Mouse (Mus musculus) MEL (cell line): Measurements from ENCODE around the gene Nptxr. TPM values are rescaled to one million over a fixed set of nuclear protein-coding genes. Genes with fewer than 3 reads are reported as not detected.
A peak's percentile ranks its signal among the peaks of the same experiment; 100 is the strongest.

Source experiments
- DNase-seq: peaks from one replicate; pipeline ENCODE4 v3.0.0; 2011; ENCODE audit warnings: low read depth, low spot score
- H3K27ac ChIP-seq: 2 replicates; pipeline ENCODE4 v1.5.1; 2012; ENCODE audit warnings: low read depth, mild to moderate bottlenecking, control low read depth, low read length, moderate library complexity; ENCODE audit not compliant: control insufficient read depth
- H3K27me3 ChIP-seq, 2 experiments: fragments of 150-350 bp in 1 of 2; sonication (generic) in 1 of 2; 2 replicates each; pipeline ENCODE4 v1.6.1; 2012; ENCODE audit warnings: low read length in 2 of 2, mild to moderate bottlenecking in 2 of 2, improper control_type of control experiment in 1 of 2, moderate library complexity in 1 of 2; ENCODE audit not compliant: insufficient read depth in 2 of 2, control insufficient read depth in 1 of 2
- H3K36me3 ChIP-seq, 2 experiments: 2 replicates each; pipeline ENCODE4 v1.6.1; 2012 to 2014; ENCODE audit warnings: low read length in 2 of 2, improper control_type of control experiment in 1 of 2, inconsistent platforms in 1 of 2, mild to moderate bottlenecking in 1 of 2; ENCODE audit not compliant: insufficient read depth in 2 of 2, control insufficient read depth in 1 of 2
- H3K4me1 ChIP-seq, 2 experiments: fragments of 150-350 bp in 1 of 2; sonication (generic) in 1 of 2; 2 replicates each; pipeline ENCODE4 v1.6.1; 2012; ENCODE audit warnings: low read length in 2 of 2, improper control_type of control experiment in 1 of 2, mild to moderate bottlenecking in 1 of 2; ENCODE audit not compliant: insufficient read depth in 2 of 2, control insufficient read depth in 1 of 2
- H3K4me3 ChIP-seq, 2 experiments: fragments of 150-350 bp in 1 of 2; sonication (generic) in 1 of 2; 2 replicates each; pipeline ENCODE4 v1.5.1; 2012; ENCODE audit warnings: low read depth in 2 of 2, low read length in 2 of 2, mild to moderate bottlenecking in 2 of 2, moderate library complexity in 2 of 2, control low read depth in 1 of 2, improper control_type of control experiment in 1 of 2; ENCODE audit not compliant: control insufficient read depth in 1 of 2, insufficient read depth in 1 of 2
- H3K79me2 ChIP-seq: 2 replicates; pipeline ENCODE4 v1.6.1; 2012; ENCODE audit warnings: mild to moderate bottlenecking, low read length, moderate library complexity; ENCODE audit not compliant: control insufficient read depth, poor library complexity, insufficient read depth
- H3K9ac ChIP-seq: 2 replicates; pipeline ENCODE4 v1.6.1; 2012; ENCODE audit warnings: low read depth, mild to moderate bottlenecking, control low read depth, low read length, moderate library complexity; ENCODE audit not compliant: control insufficient read depth, poor library complexity, severe bottlenecking
- H3K9me3 ChIP-seq: fragments of 150-350 bp; sonication (generic); replicated peaks from 2 replicates; pipeline ENCODE4 v1.6.1; 2012; ENCODE audit warnings: mild to moderate bottlenecking, low read length, improper control_type of control experiment, moderate library complexity; ENCODE audit not compliant: insufficient read depth
- CHD1 ChIP-seq: IDR thresholded peaks from 2 replicates; pipeline ENCODE4 v1.6.1; 2012; ENCODE audit warnings: low read depth, mild to moderate bottlenecking, inconsistent platforms, low read length, improper control_type of control experiment
- CHD2 ChIP-seq: IDR thresholded peaks from 2 replicates; pipeline ENCODE4 v1.6.1; 2011; ENCODE audit warnings: low read length, improper control_type of control experiment
- E2F4 ChIP-seq: IDR thresholded peaks from 2 replicates; pipeline ENCODE4 v1.6.1; 2011; ENCODE audit warnings: low read depth, low read length, improper control_type of control experiment, borderline replicate concordance
- EP300 ChIP-seq, 2 experiments: IDR thresholded peaks; 2 replicates each; pipeline ENCODE4 v1.6.1; 2011; ENCODE audit warnings: improper control_type of control experiment in 2 of 2, low read length in 2 of 2, low read depth in 1 of 2, mild to moderate bottlenecking in 1 of 2
- GABPA ChIP-seq: IDR thresholded peaks from 2 replicates; pipeline ENCODE4 v1.6.1; 2012; ENCODE audit warnings: low read depth, mild to moderate bottlenecking, inconsistent platforms, low read length, improper control_type of control experiment, moderate library complexity
- GATA1 ChIP-seq: IDR thresholded peaks from 2 replicates; pipeline ENCODE4 v1.6.1; 2011; ENCODE audit warnings: low read depth, low read length, improper control_type of control experiment
- KAT2A ChIP-seq: conservative IDR thresholded peaks from 2 replicates; pipeline ENCODE4 v1.6.1; 2012; ENCODE audit warnings: low read depth, low read length, improper control_type of control experiment, inconsistent platforms
- MAFK ChIP-seq: IDR thresholded peaks from 2 replicates; pipeline ENCODE4 v1.6.1; 2011; ENCODE audit warnings: low read depth, mild to moderate bottlenecking, low read length, improper control_type of control experiment, borderline replicate concordance
- MAX ChIP-seq: IDR thresholded peaks from 2 replicates; pipeline ENCODE4 v1.6.1; 2011; ENCODE audit warnings: low read length, improper control_type of control experiment
- MEF2A ChIP-seq: IDR thresholded peaks from 2 replicates; pipeline ENCODE4 v1.6.1; 2014; ENCODE audit warnings: low read depth, mild to moderate bottlenecking, inconsistent platforms, low read length, improper control_type of control experiment; ENCODE audit not compliant: poor library complexity, insufficient replicate concordance, severe bottlenecking; ENCODE audit errors: extremely low read depth
- MXI1 ChIP-seq: IDR thresholded peaks from 2 replicates; pipeline ENCODE4 v1.6.1; 2011; ENCODE audit warnings: mild to moderate bottlenecking, low read depth, low read length, improper control_type of control experiment
- MYC ChIP-seq: IDR thresholded peaks from 2 replicates; pipeline ENCODE4 v1.6.1; 2011; ENCODE audit warnings: low read depth, mild to moderate bottlenecking, low read length, improper control_type of control experiment, moderate library complexity
- NELFE ChIP-seq: IDR thresholded peaks from 2 replicates; pipeline ENCODE4 v1.6.1; 2011; ENCODE audit warnings: low read depth, low read length, improper control_type of control experiment
- NRF1 ChIP-seq: IDR thresholded peaks from 2 replicates; pipeline ENCODE4 v1.6.1; 2014; ENCODE audit warnings: low read depth, mild to moderate bottlenecking, inconsistent platforms, low read length, improper control_type of control experiment, moderate library complexity; ENCODE audit not compliant: poor library complexity, insufficient read depth, severe bottlenecking
- POLR2A ChIP-seq, 2 experiments: IDR thresholded peaks; 2 replicates each; pipeline ENCODE4 v1.6.1; 2011 to 2012; ENCODE audit warnings: low read length in 2 of 2, mild to moderate bottlenecking in 2 of 2, control low read depth in 1 of 2, improper control_type of control experiment in 1 of 2, low read depth in 1 of 2, moderate library complexity in 1 of 2; ENCODE audit not compliant: control insufficient read depth in 1 of 2, insufficient read depth in 1 of 2, poor library complexity in 1 of 2
- POLR2AphosphoS5 ChIP-seq: IDR thresholded peaks from 2 replicates; pipeline ENCODE4 v1.6.1; 2012; ENCODE audit warnings: low read depth, borderline replicate concordance, mild to moderate bottlenecking, inconsistent platforms, low read length, moderate library complexity, mixed read lengths
- RCOR1 ChIP-seq: IDR thresholded peaks from 2 replicates; pipeline ENCODE4 v1.6.1; 2012; ENCODE audit warnings: low read depth, mild to moderate bottlenecking, inconsistent platforms, low read length, improper control_type of control experiment
- SIN3A ChIP-seq: IDR thresholded peaks from 2 replicates; pipeline ENCODE4 v1.6.1; 2012; ENCODE audit warnings: low read length, improper control_type of control experiment, inconsistent platforms
- TAL1 ChIP-seq: IDR thresholded peaks from 2 replicates; pipeline ENCODE4 v1.6.1; 2012; ENCODE audit warnings: mild to moderate bottlenecking, inconsistent platforms, low read length, moderate library complexity, mixed read lengths
- UBTF ChIP-seq: IDR thresholded peaks from 2 replicates; pipeline ENCODE4 v1.6.1; 2012; ENCODE audit warnings: low read depth, mild to moderate bottlenecking, inconsistent platforms, low read length, improper control_type of control experiment, moderate library complexity, borderline replicate concordance; ENCODE audit not compliant: insufficient read depth
- ZKSCAN1 ChIP-seq: IDR thresholded peaks from 2 replicates; pipeline ENCODE4 v1.6.1; 2012; ENCODE audit warnings: low read depth, mild to moderate bottlenecking, inconsistent platforms, low read length, improper control_type of control experiment, moderate library complexity
- polyA plus RNA-seq, 2 experiments: library from polyadenylated mRNA; stranded (reverse) in 1 of 2; unstranded in 1 of 2; fragments of >175 nt in 1 of 2; fragments of >200 nt in 1 of 2; gene quantifications; 2 replicates each; pipeline versions ENCODE4 v1.2.1 to v1.2.4; 2012; ENCODE audit warnings: low replicate concordance in 2 of 2, low read depth in 1 of 2; ENCODE audit not compliant: insufficient read length in 2 of 2, insufficient read depth in 1 of 2, missing spikeins in 1 of 2
- total RNA-seq: library from RNA; depleted of rRNA; stranded (reverse); fragments of 300-350 nt; gene quantifications from 2 replicates; pipeline ENCODE4 v1.2.3, GENCODE M21; 2012

Gene Nptxr
- total and polyA plus RNA-seq, 3 experiments: 0.04 to 0.33 TPM; not detected in 1

DNA sequence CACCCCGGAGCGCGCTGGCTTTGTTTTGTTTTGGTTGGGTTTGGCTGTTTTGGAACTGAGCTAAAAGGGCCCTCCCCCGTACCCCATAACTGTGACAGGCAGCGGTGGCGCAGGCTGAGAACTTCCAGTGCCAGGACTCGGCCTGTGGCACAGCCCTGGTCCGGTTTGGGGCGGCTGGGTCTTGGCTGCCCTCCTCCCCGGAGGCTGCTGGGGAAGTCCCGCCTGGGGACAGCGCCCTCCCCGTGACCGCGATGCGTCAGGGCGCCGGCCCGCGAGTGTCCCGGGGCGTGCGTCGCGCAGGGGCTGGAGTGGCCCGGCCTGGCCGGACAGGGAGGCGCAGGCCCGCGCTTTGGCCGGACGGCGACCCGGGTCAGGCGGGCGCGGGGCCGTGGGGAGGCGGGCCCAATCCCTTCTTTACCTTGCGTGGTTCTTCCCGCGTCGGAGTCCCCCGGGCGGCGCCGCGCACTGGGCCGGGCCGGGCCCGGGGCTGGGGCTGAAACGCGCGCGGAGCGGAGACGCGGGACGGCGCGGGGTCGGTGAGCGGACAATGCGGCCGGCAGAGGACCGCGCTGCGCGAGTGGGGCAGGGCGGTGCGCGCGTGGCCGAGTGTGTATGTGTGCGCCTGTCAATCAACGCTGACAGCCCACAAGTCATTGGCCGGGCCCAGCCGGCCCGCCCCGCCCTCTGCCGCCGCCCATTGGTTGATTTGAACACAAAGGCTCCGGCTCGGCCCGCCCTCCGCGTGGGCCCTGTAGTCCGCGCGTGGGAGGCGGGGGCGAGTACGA lies 62.5 kb downstream of the Nptxr start, which contains the start of gene Sun2:
Sun2 (minus strand) TSS at position 616 of the 785 bp plus-strand sequence.
- Histone ChIP-seq H3K27ac (no peak within 1 kb of the TSS), H3K36me3 (peaks cover 0 to 11% of the 10 kb centered on the region in 2 experiments; a peak in 2 of 4 replicates), H3K79me2 (no peaks in the 10 kb centered on the region; the same call in 1 of the 2 replicates), H3K9me3 (no peaks in the 10 kb centered on the region), H3K27me3 (no peaks in the 10 kb centered on the region), H3K4me1 (peaks cover 0 to 16% of the 10 kb centered on the region in 2 experiments; a peak in 2 of 4 replicates), H3K4me3 (peak within 1 kb of the TSS; percentile 65 to 82), H3K9ac (peak within 1 kb of the TSS; percentile 74)
- TF ChIP-seq CHD1: no peak
- TF ChIP-seq UBTF: no peak
- no peak for TF ChIP-seq MYC
- TF ChIP-seq NELFE: peak; percentile 44; the same call in 1 of the 2 replicates
- peak; percentile 31; the same call in 1 of the 2 replicates for TF ChIP-seq NRF1
- TF ChIP-seq MXI1: peak; percentile 72
- TF ChIP-seq SIN3A: peak; percentile 60
- TF ChIP-seq E2F4: no peak
- no peak; the same call in 1 of the 2 replicates for TF ChIP-seq CHD2
- 0 out of 4 replicates have a peak, but pooled peaks of 1 of the 2 experiments have one; percentile 11 for TF ChIP-seq EP300 (IDR thresholded peaks at IDR 0.05; ENCODE audit: low read depth in 1 of 2, low read length in 2 of 2)
- peak; percentile 47; the same call in 1 of the 2 replicates for TF ChIP-seq MAX
- DNase-seq: peak; percentile 88

DNA sequence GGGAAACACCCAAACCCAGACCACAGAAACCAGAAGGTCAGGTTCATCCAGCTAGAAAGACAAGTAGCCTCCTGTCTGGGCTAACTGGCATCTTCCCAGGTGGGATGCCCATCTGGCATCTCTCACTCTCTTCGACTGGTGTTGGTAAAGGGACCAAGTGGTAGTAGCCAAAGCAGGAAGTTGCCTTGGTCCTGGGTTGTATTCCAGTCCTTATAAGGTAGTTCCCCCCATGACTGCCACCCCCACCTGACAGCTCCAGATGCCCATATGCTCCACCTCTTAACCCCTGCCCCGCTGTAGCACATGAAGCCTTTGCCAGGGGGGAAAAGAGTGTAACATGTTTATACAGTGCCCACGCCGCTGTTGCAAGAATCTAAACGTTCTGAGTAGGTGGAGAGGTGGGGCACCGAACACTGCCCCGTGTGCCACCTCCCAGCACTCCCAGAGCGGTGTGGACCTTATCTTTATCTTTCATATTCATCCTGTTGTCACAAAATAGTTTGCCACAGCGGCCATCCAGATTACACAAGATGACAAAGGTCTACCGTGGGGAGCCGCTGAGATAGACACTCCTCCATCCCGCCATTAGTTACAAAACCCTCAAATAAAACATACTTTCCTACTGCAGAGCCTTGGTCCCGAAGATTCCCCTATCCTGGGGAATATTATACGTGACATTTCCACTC lies 63.2 kb downstream of the Nptxr start:
- H3K36me3 ChIP-seq: peaks cover 0 to 11% of the 10 kb centered on the region in 2 experiments; a peak in 3 of 4 replicates

More for the DNA sequence above, 63.2 kb downstream of the Nptxr start:
- H3K4me1 ChIP-seq: peaks cover 0 to 16% of the 10 kb centered on the region in 2 experiments; a peak in 2 of 4 replicates
- peak overlapping the region; percentile 65 to 82 for H3K4me3 ChIP-seq
- TF ChIP-seq MAFK (no peak), TAL1 (no peak), GABPA (no peak), ZKSCAN1 (no peak), RCOR1 (no peak), SIN3A (0 out of 2 replicates have a peak, but pooled peaks have one; percentile 25), KAT2A (no peak), POLR2AphosphoS5 (no peak), CHD1 (no peak), NRF1 (no peak), MYC (no peak), MXI1 (no peak), POLR2A (IDR thresholded peaks at IDR 0.05; ENCODE audit: control insufficient read depth in 1 of 2, insufficient read depth in 1 of 2, low read depth in 1 of 2, low read length in 2 of 2, poor library complexity in 1 of 2) (peak in 1 of 2 experiments; percentile 14; a peak in 1 of 4 replicates), MEF2A (no peak), EP300 (IDR thresholded peaks at IDR 0.05; ENCODE audit: low read depth in 1 of 2, low read length in 2 of 2) (no peak), GATA1 (peak; percentile 24; the same call in 1 of the 2 replicates)
- H3K79me2 ChIP-seq: no peaks in the 10 kb centered on the region; the same call in 1 of the 2 replicates
- H3K27me3 ChIP-seq: no peaks in the 10 kb centered on the region
- no peak overlapping the region for H3K27ac ChIP-seq
- H3K9me3 ChIP-seq: no peaks in the 10 kb centered on the region
- peak overlapping the region; percentile 71 for H3K9ac ChIP-seq
- DNase-seq: peak; percentile 54
